Mouse (Mus musculus): ENCODE results near the gene Clk1. TPM values are rescaled to one million over a fixed set of nuclear protein-coding genes. Genes with fewer than 3 reads are reported as not detected.

The Clk1 gene
- polyA plus RNA-seq, 1 experiment from 2014 or later = 155 TPM

Other genes with a start within 250 kb of the Clk1 start
- 0.24 and 0.49 TPM in 2 replicates for gene Aox4, start 213.7 kb downstream of the Clk1 start, polyA plus RNA-seq (2014; fragmentation: Nextera tagmentation; extraction: Ambion mirVana)
- not detected in 2 replicates for gene Aox2, start 145.7 kb downstream of the Clk1 start, polyA plus RNA-seq (2014; fragmentation: Nextera tagmentation; extraction: Ambion mirVana)
- gene Bzw1, start 31.2 kb downstream of the Clk1 start, polyA plus RNA-seq (2014; fragmentation: Nextera tagmentation; extraction: Ambion mirVana) = 214 and 221 TPM in 2 replicates
- 24.5 and 28.5 TPM in 2 replicates for gene Nif3l1, start 21.1 kb upstream of the Clk1 start, polyA plus RNA-seq (2014; fragmentation: Nextera tagmentation; extraction: Ambion mirVana)
- gene Ppil3, start 21.4 kb upstream of the Clk1 start, polyA plus RNA-seq (2014; fragmentation: Nextera tagmentation; extraction: Ambion mirVana) = 38.5 and 42.2 TPM in 2 replicates
- gene Orc2, start 81.0 kb upstream of the Clk1 start, polyA plus RNA-seq (2014; fragmentation: Nextera tagmentation; extraction: Ambion mirVana) = 18.8 and 20.9 TPM in 2 replicates
- gene Fam126b, start 162.3 kb upstream of the Clk1 start, polyA plus RNA-seq (2014; fragmentation: Nextera tagmentation; extraction: Ambion mirVana) = 5.1 and 6.4 TPM in 2 replicates
- gene Ndufb3, start 162.3 kb upstream of the Clk1 start, polyA plus RNA-seq (2014; fragmentation: Nextera tagmentation; extraction: Ambion mirVana) = 257 and 274 TPM in 2 replicates

Measured in heart, embryonic 14.5 days (tissue).